Mouse (Mus musculus) lung, postnatal 36 days (tissue): Measurements from ENCODE around the gene Fam198a.

Experiments
- DNase-seq: peaks from one replicate; pipeline ENCODE4 v3.0.0; 2022; ENCODE audit warnings: mixed read lengths

Gene Fam198a

DNA sequence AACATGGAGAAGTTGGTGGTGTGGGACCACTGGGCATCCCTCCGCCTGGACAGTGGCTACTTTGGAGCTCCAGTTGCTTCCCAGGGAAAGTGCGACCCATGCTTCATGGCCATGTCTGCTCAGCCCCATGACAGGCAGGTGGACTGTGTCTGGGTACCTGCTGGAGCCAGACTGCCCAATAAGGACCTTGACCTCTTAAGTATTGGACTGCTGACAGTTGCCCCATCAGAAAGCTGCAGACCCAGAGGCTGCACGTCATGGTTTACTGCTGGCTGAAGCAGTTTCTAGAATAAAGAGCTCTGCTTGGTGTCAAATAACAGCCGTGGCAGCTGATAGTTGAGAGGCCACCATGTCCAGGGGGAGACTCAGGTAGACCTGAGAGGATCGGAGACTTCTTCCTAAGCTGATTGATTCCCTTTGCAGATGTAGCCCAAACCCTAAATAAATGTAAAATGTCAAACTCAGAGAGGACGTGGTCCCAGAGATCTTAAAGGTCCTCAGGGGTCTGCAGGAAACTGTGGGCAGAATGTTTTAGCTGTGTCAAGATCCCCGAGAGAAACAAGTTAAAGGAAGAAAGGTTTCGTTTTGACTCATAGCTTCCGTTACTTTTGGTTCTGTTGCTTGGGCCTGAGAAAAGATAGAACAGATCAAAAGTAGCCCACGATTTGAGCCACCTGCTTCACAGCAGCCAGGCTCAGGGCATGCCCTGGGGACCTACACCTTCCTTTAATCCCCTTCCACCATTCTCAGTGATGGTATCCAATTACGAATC is 24.0 kb upstream of the Fam198a start:
- no peak for DNase-seq

GRCm38 (mm10) chr9:121927721-121928120 is 23.1 kb upstream of the Fam198a start:
- DNase-seq, result no peak

DNA sequence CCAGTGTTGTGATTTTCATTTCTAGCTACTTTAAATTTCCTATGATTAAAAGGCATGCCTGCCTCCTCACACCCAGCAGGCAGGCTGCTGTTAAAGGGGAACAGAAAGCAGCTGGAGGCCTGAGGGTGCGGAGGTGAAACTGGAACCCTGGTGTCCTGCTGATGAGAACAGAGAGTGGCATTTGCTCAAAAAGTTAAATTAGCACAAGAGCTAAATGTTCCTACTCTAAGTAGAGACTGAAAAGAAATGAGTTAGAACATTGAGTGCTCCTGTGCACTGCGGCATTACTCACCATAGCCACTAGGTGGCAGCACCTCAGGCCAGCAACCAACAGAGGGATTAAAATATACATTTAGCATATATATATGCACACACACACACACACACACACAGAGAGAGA is 22.3 kb upstream of the Fam198a start:
- DNase-seq, result peak; percentile 68

- DNase-seq, result no peak
Measured at GRCm38 (mm10) chr9:121934856-121935255, 15.9 kb upstream of the Fam198a start.

DNA sequence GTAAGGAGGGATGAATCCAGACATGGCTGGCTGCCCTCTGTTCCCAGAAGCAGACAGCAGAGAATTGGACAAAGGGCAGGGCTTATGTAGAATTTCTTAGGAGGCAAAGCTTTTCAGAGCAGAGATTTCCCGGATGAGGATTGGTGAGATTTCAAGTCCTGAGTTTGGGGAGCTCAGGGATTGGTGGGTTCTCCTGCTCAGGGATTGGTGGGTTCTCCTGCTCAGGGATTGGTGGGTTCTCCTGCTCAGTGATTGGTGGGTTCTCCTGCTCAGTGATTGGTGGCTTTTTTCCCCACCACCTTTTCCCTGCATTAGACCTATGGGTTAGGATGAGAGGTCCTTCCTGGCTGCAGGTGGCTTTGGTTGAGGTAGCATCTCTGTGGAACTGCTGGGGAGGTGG is 13.8 kb upstream of the Fam198a start:
- DNase-seq, result no peak

GRCm38 (mm10) chr9:121937451-121937864 is 13.3 kb upstream of the Fam198a start:
- no peak for DNase-seq

- DNase-seq, result no peak
Measured at GRCm38 (mm10) chr9:121937944-121938355, 12.8 kb upstream of the Fam198a start.

DNA sequence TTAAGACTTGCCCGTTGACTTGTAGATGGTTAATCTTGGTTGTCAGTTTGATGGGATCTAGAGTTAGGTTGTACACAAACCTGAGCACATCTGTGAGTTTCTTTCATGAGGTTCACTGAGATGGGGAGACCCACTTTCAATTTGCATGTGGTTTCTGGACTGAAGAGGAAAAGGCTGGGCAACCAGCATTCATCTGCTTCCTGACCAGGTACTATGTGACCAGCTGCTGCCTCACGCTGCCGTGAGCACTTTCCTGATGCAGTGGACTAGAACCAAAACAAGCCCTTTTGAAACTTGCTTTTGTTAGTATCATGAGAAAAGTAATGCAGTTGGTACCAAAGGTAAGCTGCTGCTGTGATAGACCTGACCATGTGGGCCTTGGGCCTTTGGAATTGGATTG is 7.8 kb upstream of the Fam198a start:
- no peak for DNase-seq

DNA sequence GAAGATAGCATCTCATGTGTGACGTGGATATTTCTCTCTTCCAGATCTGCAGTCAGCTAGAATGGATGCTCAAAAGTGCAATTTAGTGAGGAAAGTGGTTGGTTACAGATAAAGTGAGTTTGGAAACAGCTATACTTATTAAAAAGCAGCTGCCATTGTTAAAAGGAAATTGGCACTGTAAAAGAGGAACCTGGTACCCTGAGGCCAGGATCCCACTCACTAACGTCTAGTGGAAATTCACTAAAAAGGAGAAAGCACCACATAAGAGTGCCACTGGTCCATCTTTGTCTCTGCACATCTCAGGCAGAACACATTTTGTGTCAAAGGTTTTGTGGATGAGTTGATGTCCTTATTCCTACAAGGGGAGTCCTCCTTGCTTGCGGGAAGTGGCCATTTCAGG is 7.2 kb upstream of the Fam198a start:
- no peak for DNase-seq

DNA sequence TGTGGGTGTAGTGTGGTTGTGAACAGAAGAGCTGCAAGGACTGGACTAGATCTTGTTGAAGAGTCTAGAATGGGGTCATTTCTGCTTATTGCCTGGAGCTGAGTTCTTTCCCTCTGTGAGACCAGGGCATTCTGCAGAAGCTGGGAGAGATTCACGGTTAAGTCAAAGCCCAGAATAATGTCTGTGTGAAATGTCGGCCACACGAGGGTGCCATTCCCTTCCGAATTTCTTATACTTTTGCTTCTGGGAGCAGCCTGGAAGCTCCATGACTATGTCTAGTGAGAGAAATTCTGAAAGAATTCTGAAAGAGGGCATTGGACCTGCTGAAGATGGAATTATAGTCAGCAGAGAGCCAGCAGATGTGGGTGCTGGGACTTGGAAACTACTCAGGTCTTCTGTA is 3.0 kb upstream of the Fam198a start:
- peak; percentile 70 for DNase-seq

DNA sequence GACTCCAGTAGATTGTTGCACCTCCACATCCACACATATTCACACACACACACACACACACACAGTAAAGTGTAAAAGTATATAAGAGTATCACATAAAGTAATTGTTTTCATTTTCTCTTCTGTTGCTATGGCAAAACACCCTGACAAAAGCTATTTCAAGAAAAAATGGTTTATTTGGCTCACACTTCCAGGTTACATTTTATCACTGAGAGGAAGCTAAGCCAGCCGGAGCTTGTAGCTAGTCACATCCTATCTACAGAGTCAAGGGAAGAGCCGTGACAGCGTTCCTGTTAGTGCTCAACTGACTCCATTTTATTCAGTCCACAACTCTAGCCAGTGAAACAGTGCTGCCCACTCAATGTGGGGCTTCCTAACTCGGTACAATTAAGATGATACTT is 2.4 kb upstream of the Fam198a start:
- DNase-seq, result peak; percentile 40

GRCm38 (mm10) chr9:121951114-121951423 is 281 bp downstream of the Fam198a start:
- no peak for DNase-seq

GRCm38 (mm10) chr9:121952596-121952995 is 1.8 kb downstream of the Fam198a start:
- DNase-seq, result peak; percentile 54

DNA sequence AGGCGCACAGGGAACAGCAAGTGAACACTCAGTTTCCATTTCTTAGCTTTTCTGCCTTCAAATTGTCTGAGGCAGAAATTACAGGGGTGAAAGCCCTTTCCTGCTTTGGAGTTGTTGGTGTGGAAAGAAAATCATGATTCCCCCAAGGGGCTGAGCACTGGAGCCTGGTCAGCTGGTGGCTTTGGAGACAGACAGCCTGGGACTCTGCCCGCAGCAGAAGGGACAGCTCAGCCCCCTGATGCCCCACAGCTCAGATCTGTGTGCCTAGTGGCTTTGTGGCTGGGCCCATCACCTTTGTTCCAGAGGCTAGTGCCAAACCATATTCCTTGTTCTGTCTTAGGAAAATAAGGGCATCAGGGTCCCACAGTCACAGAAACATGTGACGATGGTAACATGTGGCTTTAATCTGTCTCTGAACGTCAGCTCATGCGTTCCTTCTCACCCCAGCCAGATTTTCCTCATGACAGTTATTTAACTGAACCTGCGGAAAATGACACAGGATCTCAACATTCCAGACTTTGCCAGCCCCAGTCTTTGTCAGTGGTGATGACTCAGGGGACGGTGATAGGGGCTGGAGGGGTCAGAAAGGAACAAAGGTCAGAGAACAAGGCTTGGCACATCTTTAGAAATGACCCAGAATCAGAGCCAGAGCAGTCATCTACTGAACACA is 9.3 kb downstream of the Fam198a start:
- no peak for DNase-seq

DNA sequence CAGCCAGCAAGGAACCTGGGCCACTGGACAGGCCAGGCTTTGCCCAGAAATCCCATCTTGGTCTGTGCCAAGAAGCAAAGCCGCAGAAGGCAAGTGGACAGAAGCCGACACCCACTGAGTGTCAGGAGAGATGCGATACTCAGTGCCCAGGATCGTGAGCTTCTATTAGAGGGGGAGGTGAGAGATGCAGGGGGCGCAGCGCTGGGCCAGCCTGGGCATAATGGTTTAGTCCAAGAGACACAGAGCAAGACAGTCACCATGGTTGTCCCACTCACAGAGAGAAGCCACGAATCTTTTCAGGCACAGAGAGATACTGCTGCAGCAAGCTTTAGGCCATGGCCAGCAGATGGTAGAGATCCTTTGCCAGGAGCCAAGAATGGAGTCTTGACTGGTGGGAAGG is 14.2 kb downstream of the Fam198a start:
- DNase-seq, result no peak

GRCm38 (mm10) chr9:121968258-121968657 is 17.5 kb downstream of the Fam198a start:
- DNase-seq, result peak; percentile 64

DNA sequence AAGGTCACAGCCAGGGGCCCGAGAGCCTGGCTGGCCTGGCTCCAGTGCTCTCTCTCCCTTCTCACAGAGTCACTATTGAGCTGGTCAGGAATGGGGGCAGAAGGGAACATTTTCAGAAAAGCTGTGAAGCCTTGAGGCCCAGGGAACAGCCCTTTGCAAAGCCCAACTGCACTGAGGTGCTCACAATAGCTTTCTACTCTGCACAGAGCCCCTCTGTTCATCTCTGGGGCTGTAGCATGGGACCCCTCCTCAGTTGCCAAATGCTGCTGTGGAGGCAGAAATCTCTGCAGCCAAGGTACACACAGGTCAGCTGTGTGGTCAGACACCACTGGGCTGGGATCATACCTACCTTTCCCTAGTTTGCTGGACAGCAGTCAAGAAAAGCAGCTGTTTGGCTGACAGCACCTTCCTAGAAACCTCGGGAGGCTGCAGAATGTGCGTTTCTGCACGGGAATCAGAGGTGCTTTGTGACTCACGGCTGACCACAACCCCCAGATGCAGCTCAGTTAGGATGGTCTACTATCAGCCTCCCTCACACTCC is 19.1 kb downstream of the Fam198a start:
- DNase-seq, result no peak

- DNase-seq, result no peak
Measured at GRCm38 (mm10) chr9:121973207-121973606, 22.4 kb downstream of the Fam198a start.

DNA sequence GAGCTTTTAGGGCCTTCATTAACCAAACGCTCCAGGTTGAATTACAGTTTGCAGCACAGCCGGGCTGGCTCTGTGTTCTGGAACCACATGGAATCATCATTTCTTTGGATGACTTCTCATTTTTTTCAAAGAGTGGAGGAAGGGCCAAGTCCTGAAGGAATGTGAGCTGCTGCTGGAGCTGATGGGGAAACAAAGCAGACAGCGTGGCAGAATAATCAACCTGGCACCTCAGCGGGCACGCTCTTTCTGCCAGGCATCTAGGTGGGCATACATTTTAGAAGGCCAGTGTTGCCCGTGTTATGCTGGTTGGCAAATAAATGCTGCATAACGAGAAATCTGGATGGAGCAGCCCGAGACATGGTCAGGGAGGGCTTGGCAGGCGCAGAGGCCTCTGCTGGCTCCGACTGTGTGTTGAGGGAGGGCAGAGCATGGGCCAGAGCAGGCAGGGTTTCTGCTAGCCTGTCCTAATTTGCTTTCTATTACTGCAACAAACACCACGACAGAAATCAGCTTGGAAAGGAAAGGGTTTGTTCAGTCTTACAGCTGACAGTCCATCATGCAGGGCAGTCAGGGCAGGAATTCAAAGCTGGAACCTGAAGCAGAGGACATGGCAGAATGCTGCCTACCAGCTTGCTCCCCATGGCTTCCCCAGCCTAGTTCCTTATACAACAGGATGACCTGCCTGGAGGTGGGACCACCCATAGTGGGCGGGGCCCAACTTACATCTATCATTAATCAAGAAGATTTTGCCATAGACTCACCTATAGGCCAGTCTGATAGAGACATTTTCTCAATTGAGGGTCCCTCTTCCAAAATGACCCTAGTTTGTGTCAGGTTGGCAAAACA is 23.6 kb downstream of the Fam198a start:
- peak; percentile 42 for DNase-seq

DNA sequence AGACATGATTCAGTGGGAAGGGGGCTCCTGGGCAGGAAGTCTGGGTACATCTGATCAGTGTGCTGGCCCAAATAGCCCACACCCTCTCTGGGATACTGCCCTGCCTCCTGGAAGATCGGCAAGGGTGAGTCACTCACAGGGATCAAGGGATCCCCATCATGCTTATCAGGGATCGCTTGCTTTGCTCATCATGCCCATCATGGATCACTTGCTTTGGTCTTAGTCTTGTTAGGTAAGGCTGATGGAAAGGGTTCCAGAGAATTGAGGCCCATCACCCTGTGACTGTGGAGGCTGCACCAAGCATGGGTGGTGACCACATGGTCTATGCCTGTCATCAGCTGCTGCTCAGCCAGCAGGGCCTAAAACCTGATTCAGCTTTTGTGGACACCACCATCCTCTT is 24.5 kb downstream of the Fam198a start:
- no peak for DNase-seq

GRCm38 (mm10) chr9:121981046-121981445 is 30.3 kb downstream of the Fam198a start:
- no peak for DNase-seq

GRCm38 (mm10) chr9:121981466-121982105 is 30.8 kb downstream of the Fam198a start:
- DNase-seq, result no peak

DNA sequence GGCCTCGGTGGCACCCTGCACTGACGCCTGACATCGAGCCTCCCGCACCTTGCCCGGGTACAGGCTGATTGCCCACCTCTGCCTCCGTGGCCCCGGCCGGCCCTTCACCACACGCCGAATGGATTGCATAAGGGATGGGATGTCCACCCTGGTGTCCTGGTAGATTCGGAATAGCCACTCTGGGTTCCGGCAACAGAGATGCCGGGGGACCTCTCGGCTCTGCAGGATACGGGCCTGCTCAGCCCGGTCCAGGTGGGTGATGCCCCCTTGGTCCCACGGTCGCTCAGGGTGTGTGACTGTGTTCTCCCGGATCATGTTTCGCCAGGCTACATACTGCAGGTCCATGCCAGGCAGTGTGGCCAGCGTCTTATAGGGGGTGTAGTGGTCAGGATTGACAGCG is 31.4 kb downstream of the Fam198a start:
- DNase-seq, result no peak
